Mouse (Mus musculus): ENCODE measurements around the gene Atg5. TPM values are rescaled to one million over a fixed set of nuclear protein-coding genes. Genes with fewer than 3 reads are reported as not detected.

The Atg5 gene
- polyA plus RNA-seq, 1 experiment from 2014 or later, result 37.5 TPM

GRCm38 (mm10) chr10:44378403-44378802, 110.2 kb downstream of the Atg5 start:
- WGBS, result 89% methylated on average over 5 of the region's 5 CpGs
- no peak overlapping the region for H3K27ac ChIP-seq (replicated peaks)
- no peak for DNase-seq (ENCODE audit: low spot score)
- no peak overlapping the region for H3K9ac ChIP-seq (ENCODE audit: low read length)
- no peak for TF ChIP-seq CTCF (IDR thresholded peaks at IDR 0.05; ENCODE audit: low read depth)
- no peak for TF ChIP-seq EP300 (optimal IDR thresholded peaks at IDR 0.05)
- H3K4me2 ChIP-seq (replicated peaks; ENCODE audit: low read depth), result no peak overlapping the region
- H3K4me3 ChIP-seq (ENCODE audit: low read depth, low read length), result no peak overlapping the region
- ATAC-seq (ENCODE audit: low FRiP score, low TSS enrichment), result no peak
- H3K27me3 ChIP-seq (ENCODE audit: control insufficient read depth, insufficient read depth, low read length), result no peaks in the 10 kb centered on the region
- no peaks in the 10 kb centered on the region for H3K9me3 ChIP-seq (ENCODE audit: control insufficient read depth, low read length)
- H3K36me3 ChIP-seq (ENCODE audit: control insufficient read depth, insufficient read depth, low read length), result no peaks in the 10 kb centered on the region
- peaks cover 4% of the 10 kb centered on the region; the same call in 1 of the 2 replicates for H3K4me1 ChIP-seq (replicated peaks; ENCODE audit: control insufficient read depth, insufficient read depth)

DNA sequence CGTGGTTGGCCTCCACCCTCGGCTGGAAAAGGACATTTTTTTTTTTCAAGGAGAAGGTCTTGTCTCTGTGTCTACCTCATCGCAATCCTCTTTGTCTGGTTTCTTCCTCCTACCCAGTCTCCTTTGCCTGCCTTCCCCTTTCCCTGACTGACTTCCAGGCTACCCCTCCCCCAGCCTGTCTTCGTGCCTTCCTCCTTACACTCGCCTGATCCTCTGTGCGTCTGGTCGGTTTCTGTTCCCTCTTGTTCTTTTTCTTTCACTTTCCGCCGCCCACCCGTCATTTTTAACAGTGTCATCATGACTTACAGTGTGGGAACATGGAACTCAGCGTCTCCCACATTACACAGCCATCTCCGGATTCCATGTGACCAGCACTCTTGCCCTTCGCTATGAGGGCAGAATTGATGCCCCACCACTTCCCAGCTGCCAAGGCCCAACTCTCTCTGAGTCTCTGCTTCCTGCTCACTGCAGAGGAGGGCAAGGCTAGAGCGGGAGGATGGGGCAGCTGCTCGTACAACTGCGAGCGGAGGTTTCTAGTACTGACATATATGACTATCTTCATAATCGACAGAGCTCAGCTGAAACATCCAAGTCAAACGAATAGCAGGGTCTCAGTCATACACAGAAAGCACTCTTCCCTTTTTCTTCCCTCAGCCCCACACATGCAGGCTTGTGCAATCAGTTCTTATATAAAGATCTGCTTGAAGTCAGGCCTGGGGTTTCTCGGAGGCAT, 112.5 kb downstream of the Atg5 start:
- TF ChIP-seq CTCF (IDR thresholded peaks at IDR 0.05; ENCODE audit: low read depth) (no peak), EP300 (optimal IDR thresholded peaks at IDR 0.05) (no peak)
- 32% methylated on average over 20 of the region's 20 CpGs for WGBS
- Histone ChIP-seq H3K27ac (replicated peaks) (peak overlapping the region; percentile 56), H3K27me3 (ENCODE audit: control insufficient read depth, insufficient read depth, low read length) (no peaks in the 10 kb centered on the region), H3K4me2 (replicated peaks; ENCODE audit: low read depth) (peak overlapping the region; percentile 25), H3K9ac (ENCODE audit: low read length) (peak overlapping the region; percentile 31; the same call in 1 of the 2 replicates), H3K4me1 (replicated peaks; ENCODE audit: control insufficient read depth, insufficient read depth) (peaks cover 4% of the 10 kb centered on the region; the same call in 1 of the 2 replicates), H3K36me3 (ENCODE audit: control insufficient read depth, insufficient read depth, low read length) (no peaks in the 10 kb centered on the region), H3K9me3 (ENCODE audit: control insufficient read depth, low read length) (no peaks in the 10 kb centered on the region), H3K4me3 (ENCODE audit: low read depth, low read length) (0 out of 2 replicates have a peak overlapping the region, but pooled peaks have one; percentile 3)
- ATAC-seq (ENCODE audit: low FRiP score, low TSS enrichment) (peak; percentile 47; the same call in 1 of the 2 replicates), DNase-seq (ENCODE audit: low spot score) (peak; percentile 29)

GRCm38 (mm10) chr10:44381397-44381796, 113.2 kb downstream of the Atg5 start:
- 0 out of 2 replicates have a peak, but pooled peaks have one; percentile 42 for ATAC-seq (ENCODE audit: low FRiP score, low TSS enrichment)
- WGBS, result 12% methylated on average over 3 of the region's 3 CpGs
- TF ChIP-seq CTCF (IDR thresholded peaks at IDR 0.05; ENCODE audit: low read depth), result no peak
- TF ChIP-seq EP300 (optimal IDR thresholded peaks at IDR 0.05), result no peak
- Histone ChIP-seq H3K36me3 (ENCODE audit: control insufficient read depth, insufficient read depth, low read length) (no peaks in the 10 kb centered on the region), H3K4me1 (replicated peaks; ENCODE audit: control insufficient read depth, insufficient read depth) (peaks cover 4% of the 10 kb centered on the region; the same call in 1 of the 2 replicates), H3K4me2 (replicated peaks; ENCODE audit: low read depth) (peak overlapping the region; percentile 25; the same call in 1 of the 2 replicates), H3K4me3 (ENCODE audit: low read depth, low read length) (no peak overlapping the region), H3K9ac (ENCODE audit: low read length) (no peak overlapping the region), H3K27ac (replicated peaks) (peak overlapping the region; percentile 56; the same call in 1 of the 2 replicates), H3K9me3 (ENCODE audit: control insufficient read depth, low read length) (no peaks in the 10 kb centered on the region), H3K27me3 (ENCODE audit: control insufficient read depth, insufficient read depth, low read length) (no peaks in the 10 kb centered on the region)
- DNase-seq (ENCODE audit: low spot score), result peak; percentile 33

DNA sequence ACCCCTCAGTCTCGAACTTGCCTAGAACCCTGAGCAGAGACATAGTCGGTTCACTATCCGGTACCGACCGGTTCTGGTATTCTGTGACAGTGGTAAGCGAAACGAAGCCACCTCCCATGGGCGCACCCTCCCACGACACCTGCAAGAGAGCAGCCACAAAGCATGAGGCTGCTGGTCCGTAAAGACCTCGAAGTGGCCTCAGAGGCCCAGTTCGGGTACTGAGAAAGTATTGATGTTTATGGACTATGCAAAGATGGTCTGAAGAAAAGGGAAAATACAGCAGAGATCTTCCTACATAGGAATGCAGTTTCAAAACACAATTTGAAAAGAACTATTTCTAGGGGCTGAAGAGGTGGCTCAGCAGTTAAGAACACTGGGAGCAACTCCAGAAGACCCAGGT, 113.8 kb downstream of the Atg5 start:
- no peak for TF ChIP-seq CTCF (IDR thresholded peaks at IDR 0.05; ENCODE audit: low read depth)
- no peak for TF ChIP-seq EP300 (optimal IDR thresholded peaks at IDR 0.05)
- Histone ChIP-seq H3K36me3 (ENCODE audit: control insufficient read depth, insufficient read depth, low read length) (no peaks in the 10 kb centered on the region), H3K27me3 (ENCODE audit: control insufficient read depth, insufficient read depth, low read length) (no peaks in the 10 kb centered on the region), H3K9me3 (ENCODE audit: control insufficient read depth, low read length) (no peaks in the 10 kb centered on the region), H3K4me3 (ENCODE audit: low read depth, low read length) (no peak overlapping the region), H3K4me1 (replicated peaks; ENCODE audit: control insufficient read depth, insufficient read depth) (peaks cover 4% of the 10 kb centered on the region; the same call in 1 of the 2 replicates), H3K9ac (ENCODE audit: low read length) (no peak overlapping the region), H3K27ac (replicated peaks) (no peak overlapping the region), H3K4me2 (replicated peaks; ENCODE audit: low read depth) (no peak overlapping the region)
- DNase-seq (ENCODE audit: low spot score) (no peak), ATAC-seq (ENCODE audit: low FRiP score, low TSS enrichment) (no peak)
- WGBS, result 82% methylated on average over 12 of the region's 12 CpGs

DNA sequence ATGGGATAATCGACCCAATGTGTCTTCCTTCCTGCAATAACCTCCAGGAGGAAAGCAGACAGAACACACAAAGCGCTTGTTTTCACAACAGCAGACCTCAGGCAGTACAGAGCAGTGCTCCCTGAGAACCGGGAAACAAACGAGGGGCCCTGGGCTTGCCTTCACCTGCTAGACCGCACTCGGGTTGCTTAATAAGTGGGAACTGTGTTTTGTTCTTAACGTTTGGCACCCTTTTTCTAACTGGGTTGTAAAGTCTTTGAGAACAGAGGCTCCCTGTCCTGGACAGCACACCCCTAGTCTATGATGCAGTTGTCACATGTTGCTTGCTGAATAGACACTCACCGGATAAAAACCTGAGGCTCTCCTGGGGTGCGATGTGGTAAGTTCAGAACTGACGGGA, 115.1 kb downstream of the Atg5 start:
- no peak for TF ChIP-seq EP300 (optimal IDR thresholded peaks at IDR 0.05)
- H3K4me3 ChIP-seq (ENCODE audit: low read depth, low read length), result no peak overlapping the region
- no peak overlapping the region for H3K27ac ChIP-seq (replicated peaks)
- H3K4me2 ChIP-seq (replicated peaks; ENCODE audit: low read depth), result no peak overlapping the region
- ATAC-seq (ENCODE audit: low FRiP score, low TSS enrichment), result no peak
- H3K27me3 ChIP-seq (ENCODE audit: control insufficient read depth, insufficient read depth, low read length), result no peaks in the 10 kb centered on the region
- 68% methylated on average over 10 of the region's 10 CpGs for WGBS
- no peak overlapping the region for H3K9ac ChIP-seq (ENCODE audit: low read length)
- no peaks in the 10 kb centered on the region for H3K9me3 ChIP-seq (ENCODE audit: control insufficient read depth, low read length)
- DNase-seq (ENCODE audit: low spot score), result no peak
- H3K4me1 ChIP-seq (replicated peaks; ENCODE audit: control insufficient read depth, insufficient read depth), result peaks cover 4% of the 10 kb centered on the region; the same call in 1 of the 2 replicates
- H3K36me3 ChIP-seq (ENCODE audit: control insufficient read depth, insufficient read depth, low read length), result no peaks in the 10 kb centered on the region

DNA sequence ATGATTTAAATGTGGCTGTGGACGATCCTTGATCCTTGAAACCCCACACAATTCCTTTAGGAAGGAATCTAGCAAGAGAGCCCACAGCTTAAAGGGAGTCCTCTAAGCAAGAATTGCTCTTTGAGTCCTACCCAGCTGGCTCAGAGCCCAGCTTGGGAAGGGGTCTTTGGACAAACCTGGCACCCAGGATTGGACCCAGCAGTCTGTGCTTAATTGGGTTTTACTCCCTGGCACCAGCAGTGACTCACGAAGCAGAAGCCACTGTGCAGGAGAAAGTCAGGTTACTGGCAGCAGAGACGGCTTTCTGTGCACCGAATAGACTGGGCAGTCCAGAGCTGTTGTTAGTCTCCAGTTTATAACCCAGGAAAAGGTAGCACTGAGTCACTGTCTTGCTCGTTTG, 117.1 kb downstream of the Atg5 start:
- H3K9me3 ChIP-seq (ENCODE audit: control insufficient read depth, low read length), result no peaks in the 10 kb centered on the region
- H3K27me3 ChIP-seq (ENCODE audit: control insufficient read depth, insufficient read depth, low read length), result no peaks in the 10 kb centered on the region
- H3K4me1 ChIP-seq (replicated peaks; ENCODE audit: control insufficient read depth, insufficient read depth), result peaks cover 4% of the 10 kb centered on the region; the same call in 1 of the 2 replicates
- no peak overlapping the region for H3K9ac ChIP-seq (ENCODE audit: low read length)
- H3K4me2 ChIP-seq (replicated peaks; ENCODE audit: low read depth), result no peak overlapping the region
- no peak overlapping the region for H3K4me3 ChIP-seq (ENCODE audit: low read depth, low read length)
- TF ChIP-seq EP300 (optimal IDR thresholded peaks at IDR 0.05) (no peak), CTCF (IDR thresholded peaks at IDR 0.05; ENCODE audit: low read depth) (no peak)
- H3K27ac ChIP-seq (replicated peaks), result no peak overlapping the region
- ATAC-seq (ENCODE audit: low FRiP score, low TSS enrichment) (no peak), DNase-seq (ENCODE audit: low spot score) (no peak)
- 73% methylated on average over 5 of the region's 5 CpGs for WGBS
- no peaks in the 10 kb centered on the region for H3K36me3 ChIP-seq (ENCODE audit: control insufficient read depth, insufficient read depth, low read length)
